10 mouse cellular contexts compared by ENCODE assay signal in genomic region chr13:63072376-63072775, GRCm38 (mm10).
A peak's percentile ranks its signal among the peaks of the same experiment; 100 is the strongest.
DNase-seq lines count a peak whose midpoint lies in the region; ATAC-seq lines count a peak whose summit lies in the region.
"Had no signal": no experiment of that assay in that cellular context is flagged by ENCODE, and none has a peak within 500 bp of the region (broad histone marks: within the 10 kb centered on the region; RNA-seq: fewer than 3 reads in every experiment).

No protein-coding gene starts in this region.

- no peak for ATAC-seq in heart, embryonic 12.5 days (ENCODE audit: insufficient number of reproducible peaks, low FRiP score)
- ATAC-seq in liver, embryonic 13.5 days (ENCODE audit: low read depth): no peak
- ATAC-seq in erythroblast, adult 5-6 weeks (replicated peaks; ENCODE audit: low FRiP score, poor library complexity, severe bottlenecking): no peak

- DNase-seq in urinary bladder, postnatal 36 days (ENCODE audit: low spot score in 2 of 2): peak; percentile 46 to 73
- no peak for DNase-seq in urinary bladder, postnatal 10 days (ENCODE audit: low spot score)
- DNase-seq in liver, embryonic 13.5 days: peak; percentile 21
- no peak for DNase-seq in left cerebral cortex, postnatal 25 days (ENCODE audit: low spot score in 2 of 2)
- no peak for DNase-seq in thymus, postnatal 36 days
- no peak for DNase-seq in layer of hippocampus, adult 9-11 months
- DNase-seq: adrenal gland, adult 8-10 months had no signal

- intact Hi-C loops in left cerebral cortex, postnatal 25 days (cut with DNase I): no loop called here

- no peak overlapping the region for H3K4me2 ChIP-seq in heart, embryonic 12.5 days
- no peak overlapping the region for H3K4me2 ChIP-seq in liver, embryonic 13.5 days
- H3K4me2 ChIP-seq: neural tube, embryonic 12.5 days had no signal

- H3K4me1 ChIP-seq in heart, embryonic 12.5 days (replicated peaks): peaks cover 16% of the 10 kb centered on the region
- H3K4me1 ChIP-seq in liver, embryonic 13.5 days (replicated peaks): peaks cover 15% of the 10 kb centered on the region
- H3K4me1 ChIP-seq: neural tube, embryonic 12.5 days had no signal

- peaks cover 4% of the 10 kb centered on the region; the same call in 1 of the 2 replicates for H3K9me3 ChIP-seq in heart, embryonic 12.5 days (replicated peaks)
- no peaks in the 10 kb centered on the region for H3K9me3 ChIP-seq in liver, embryonic 13.5 days (replicated peaks)
- H3K9me3 ChIP-seq: neural tube, embryonic 12.5 days had no signal

- H3K27ac ChIP-seq in heart, embryonic 12.5 days (ENCODE audit: poor library complexity, severe bottlenecking): peak overlapping the region; percentile 35; the same call in 1 of the 2 replicates
- no peak overlapping the region for H3K27ac ChIP-seq in liver, embryonic 13.5 days
- H3K27ac ChIP-seq: neural tube, embryonic 12.5 days had no signal

- H3K4me3 ChIP-seq in heart, embryonic 12.5 days: no peak overlapping the region
- H3K4me3 ChIP-seq in liver, embryonic 13.5 days (replicated peaks): no peak overlapping the region
- H3K4me3 ChIP-seq: neural tube, embryonic 12.5 days had no signal

- H3K36me3 ChIP-seq in heart, embryonic 12.5 days: 0 out of 2 replicates have a peak, but pooled peaks cover 2% of the 10 kb centered on the region
- H3K36me3 ChIP-seq in liver, embryonic 13.5 days: no peaks in the 10 kb centered on the region
- H3K36me3 ChIP-seq: neural tube, embryonic 12.5 days had no signal

- WGBS in heart, embryonic 12.5 days: 10% methylated on average over 3 of the region's 3 CpGs
- WGBS in liver, embryonic 13.5 days (ENCODE audit: insufficient replicate concordance): 19% methylated on average over 3 of the region's 3 CpGs

- H3K9ac ChIP-seq in heart, embryonic 12.5 days: no peak overlapping the region
- no peak overlapping the region for H3K9ac ChIP-seq in liver, embryonic 13.5 days
- H3K9ac ChIP-seq: neural tube, embryonic 12.5 days had no signal

- H3K27me3 ChIP-seq in heart, embryonic 12.5 days (replicated peaks): no peaks in the 10 kb centered on the region
- H3K27me3 ChIP-seq in liver, embryonic 13.5 days: no peaks in the 10 kb centered on the region
- H3K27me3 ChIP-seq: neural tube, embryonic 12.5 days had no signal

Comparison
In these comparisons a context has a peak if more than half of its experiments do, and no peak if none do; other contexts are left out.
1. DNase-seq: peak in urinary bladder, postnatal 36 days (2 of 2) and liver, embryonic 13.5 days (single experiment); none in urinary bladder, postnatal 10 days (single experiment), left cerebral cortex, postnatal 25 days (0 of 2), thymus, postnatal 36 days (0 of 2) and layer of hippocampus, adult 9-11 months (single experiment).